Mouse (Mus musculus) brain, embryonic 14.5 days (tissue): ENCODE data around the gene Ccr9.

Source experiments
- CTCF ChIP-seq: fragments of 200-500 bp; IDR thresholded peaks from 2 replicates; pipeline ENCODE4 v1.5.1; 2012; ENCODE audit warnings: inconsistent platforms, mild to moderate bottlenecking, moderate library complexity, borderline replicate concordance; ENCODE audit not compliant: insufficient read depth, insufficient read length; ENCODE audit errors: extremely low read depth
- POLR2A ChIP-seq: fragments of 200-500 bp; IDR thresholded peaks from 2 replicates; pipeline ENCODE4 v1.6.1; 2012; ENCODE audit warnings: mild to moderate bottlenecking, inconsistent platforms, borderline replicate concordance; ENCODE audit not compliant: poor library complexity, insufficient read depth, insufficient read length, severe bottlenecking; ENCODE audit errors: extremely low read depth

GRCm38 (mm10) chr9:123758156-123758555 lies 79.9 kb downstream of the Ccr9 start:
- no peak for TF ChIP-seq CTCF
- TF ChIP-seq POLR2A, result no peak
